Mouse (Mus musculus): ENCODE measurements at regions not wholly inside any gene's neighbourhood (a gene's known extent, or its start where the extent isn't known, plus 50 kb on each side); places are given as distances from the start of the nearest gene placed in this dataset.
A peak's percentile ranks its signal among the peaks of the same experiment; 100 is the strongest.
"Not testable (repeated sequence)": the region's sequence is repeated elsewhere in the genome, so short reads cannot be mapped to it uniquely, and the experiment has no call there.

- peak; percentile 27 for DNase-seq (ENCODE audit: low read depth)
These were observed 475.6 kb downstream of the Inhba start for GRCm38 (mm10) chr13:16487292-16487691.

- DNase-seq (ENCODE audit: low read depth): not testable (repeated sequence)
These were observed 479.0 kb downstream of the Inhba start for GRCm38 (mm10) chr13:16490680-16491079.

- DNase-seq (ENCODE audit: low read depth): no peak
These were observed 486.4 kb downstream of the Inhba start for GRCm38 (mm10) chr13:16498052-16498451.

GRCm38 (mm10) chr13:16512876-16513275, 501.2 kb downstream of the Inhba start:
- no peak for DNase-seq (ENCODE audit: low read depth)

GRCm38 (mm10) chr13:16515195-16515594, 503.5 kb downstream of the Inhba start:
- DNase-seq (ENCODE audit: low read depth): no peak

- DNase-seq (ENCODE audit: low read depth): no peak
These were observed 517.4 kb downstream of the Inhba start for GRCm38 (mm10) chr13:16529036-16529435.

- no peak for DNase-seq (ENCODE audit: low read depth)
These were observed 532.1 kb downstream of the Inhba start for GRCm38 (mm10) chr13:16543771-16544170.

GRCm38 (mm10) chr13:16550060-16550459, 538.4 kb downstream of the Inhba start:
- DNase-seq (ENCODE audit: low read depth): no peak

GRCm38 (mm10) chr13:16564988-16565387, 553.3 kb downstream of the Inhba start:
- DNase-seq (ENCODE audit: low read depth): no peak

- no peak for DNase-seq (ENCODE audit: low read depth)
These were observed 562.4 kb downstream of the Inhba start for GRCm38 (mm10) chr13:16574069-16574468.

- DNase-seq (ENCODE audit: low read depth): no peak
These were observed 574.6 kb downstream of the Inhba start for GRCm38 (mm10) chr13:16586286-16586685.

- DNase-seq (ENCODE audit: low read depth): no peak
These were observed 608.1 kb downstream of the Inhba start for GRCm38 (mm10) chr13:16619755-16620154.

- DNase-seq (ENCODE audit: low read depth): no peak
These were observed 614.9 kb downstream of the Inhba start for GRCm38 (mm10) chr13:16626584-16626983.

GRCm38 (mm10) chr13:16633445-16634092, 621.9 kb downstream of the Inhba start:
- DNase-seq (ENCODE audit: low read depth): no peak

- DNase-seq (ENCODE audit: low read depth): no peak
These were observed 624.6 kb downstream of the Inhba start for GRCm38 (mm10) chr13:16636251-16636650.

GRCm38 (mm10) chr13:16641611-16642449, 630.2 kb downstream of the Inhba start:
- no peak for DNase-seq (ENCODE audit: low read depth)

GRCm38 (mm10) chr13:16642450-16642994, 630.9 kb downstream of the Inhba start:
- DNase-seq (ENCODE audit: low read depth): no peak

GRCm38 (mm10) chr13:16645311-16645710, 633.7 kb downstream of the Inhba start:
- DNase-seq (ENCODE audit: low read depth): no peak

- DNase-seq (ENCODE audit: low read depth): no peak
These were observed 634.4 kb downstream of the Inhba start for GRCm38 (mm10) chr13:16646056-16646455.

- DNase-seq (ENCODE audit: low read depth): no peak
These were observed 635.0 kb downstream of the Inhba start for GRCm38 (mm10) chr13:16646649-16647048.

GRCm38 (mm10) chr13:16656110-16656509, 644.5 kb downstream of the Inhba start:
- no peak for DNase-seq (ENCODE audit: low read depth)

- no peak for DNase-seq (ENCODE audit: low read depth)
These were observed 648.2 kb downstream of the Inhba start for GRCm38 (mm10) chr13:16659894-16660293.

- no peak for DNase-seq (ENCODE audit: low read depth)
These were observed 657.0 kb downstream of the Inhba start for GRCm38 (mm10) chr13:16668652-16669051.
